Comparison of ENCODE assay signal across 25 mouse cellular contexts in the genomic region with DNA sequence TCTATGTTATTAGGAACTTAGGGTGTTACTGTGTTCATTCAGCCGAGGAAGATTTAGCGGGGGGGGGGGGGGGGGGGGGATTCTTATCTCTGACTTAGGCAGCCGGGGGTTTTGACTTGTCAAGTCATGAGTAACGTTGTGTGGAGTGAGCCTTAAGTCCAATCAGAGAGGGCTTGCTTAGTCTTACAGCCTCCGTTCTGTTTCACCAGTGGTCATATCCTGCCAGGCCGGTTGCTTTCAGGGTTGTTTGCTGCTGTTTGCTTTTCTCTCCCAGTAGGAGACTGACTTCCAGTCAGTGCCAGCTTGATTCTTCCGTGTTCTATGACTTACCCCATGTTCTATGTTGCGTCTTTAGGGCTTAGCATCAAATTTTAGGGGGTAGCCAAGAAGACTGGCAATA. TPM values are rescaled to one million over a fixed set of nuclear protein-coding genes. Genes with fewer than 3 reads are reported as not detected.
DNase-seq lines count a peak whose midpoint lies in the region; ATAC-seq and TF ChIP-seq lines count a peak whose summit lies in the region.
"Had no signal": no experiment of that assay in that cellular context is flagged by ENCODE, and none has a peak within 500 bp of the region (broad histone marks: within the 10 kb centered on the region; RNA-seq: fewer than 3 reads in every experiment).

No protein-coding gene starts in this region.

- DNase-seq in kidney, adult 2 months = peak; percentile 27
- DNase-seq in kidney, adult 8-10 months = no peak
- peak; percentile 53 for DNase-seq in G1E (ENCODE audit: low spot score)
- peak; percentile 75 for DNase-seq in liver, adult 2 months (ENCODE audit: extremely low read depth, low read depth, low spot score)
- no peak for DNase-seq in liver, postnatal 0 days
- DNase-seq in frontal cortex, postnatal 10 days (ENCODE audit: low spot score in 2 of 2) = no peak
- DNase-seq in spleen, postnatal 4 days (ENCODE audit: low spot score in 2 of 2) = no peak
- DNase-seq in midbrain, embryonic 14.5 days = no peak
- DNase-seq: adrenal gland, adult 8-10 months; cerebellum, adult 11-12 months; forebrain, postnatal 0 days; gastrocnemius, adult 2 months; kidney, adult 11 months; layer of hippocampus, adult 9-11 months; lung, postnatal 10 days; right cerebral cortex, postnatal 4 days; thymus, postnatal 14 days had no signal

- H3K4me3 ChIP-seq in kidney, adult 2 months (ENCODE audit: insufficient read depth, low read depth, low read length) = no peak overlapping the region
- H3K4me3 ChIP-seq in G1E (ENCODE audit: low read depth, low read length) = no peak overlapping the region
- H3K4me3 ChIP-seq in liver, adult 2 months (ENCODE audit: insufficient read depth, low read depth, low read length) = no peak overlapping the region
- no peak overlapping the region for H3K4me3 ChIP-seq in liver, postnatal 0 days (ENCODE audit: low read depth, low read length)
- no peak overlapping the region for H3K4me3 ChIP-seq in midbrain, embryonic 14.5 days (replicated peaks; ENCODE audit: low read depth, low read length)
- H3K4me3 ChIP-seq: embryonic facial prominence, embryonic 12.5 days; gastrocnemius, adult 2 months; heart, embryonic 10.5 days; hindbrain, embryonic 10.5 days; left cerebral cortex, adult 2 months had no signal

- WGBS in kidney, adult 2 months = 36% methylated on average over 8 of the region's 8 CpGs
- WGBS in liver, adult 2 months = 14% methylated on average over 8 of the region's 8 CpGs
- 40% methylated on average over 8 of the region's 8 CpGs for WGBS in liver, postnatal 0 days (ENCODE audit: insufficient replicate concordance)
- WGBS in midbrain, embryonic 14.5 days = 74% methylated on average over 8 of the region's 8 CpGs

- H3K9ac ChIP-seq in liver, adult 2 months (ENCODE audit: low read depth, low read length) = no peak overlapping the region
- no peak overlapping the region; the same call in 1 of the 2 replicates for H3K9ac ChIP-seq in liver, postnatal 0 days (replicated peaks)
- H3K9ac ChIP-seq in midbrain, embryonic 14.5 days (replicated peaks; ENCODE audit: low read length) = no peak overlapping the region
- H3K9ac ChIP-seq: embryonic facial prominence, embryonic 12.5 days; forebrain, postnatal 0 days had no signal

- H3K4me1 ChIP-seq in kidney, adult 2 months (ENCODE audit: control insufficient read depth, insufficient read depth, low read length) = peaks cover 49% of the 10 kb centered on the region
- peaks cover 30% of the 10 kb centered on the region for H3K4me1 ChIP-seq in G1E (ENCODE audit: insufficient read depth, low read depth, low read length)
- H3K4me1 ChIP-seq in liver, adult 2 months (ENCODE audit: control insufficient read depth, insufficient read depth, low read length) = peaks cover 45% of the 10 kb centered on the region
- peaks cover 22% of the 10 kb centered on the region for H3K4me1 ChIP-seq in liver, postnatal 0 days (ENCODE audit: insufficient read depth)
- H3K4me1 ChIP-seq in midbrain, embryonic 14.5 days (ENCODE audit: control insufficient read depth, insufficient read depth, low read length) = peaks cover 13% of the 10 kb centered on the region

- peaks cover 56% of the 10 kb centered on the region for H3K79me2 ChIP-seq in liver, adult 2 months (ENCODE audit: control insufficient read depth, insufficient read depth, low read length)

- no peak for TF ChIP-seq CTCF in kidney, adult 2 months (conservative IDR thresholded peaks at IDR 0.05; ENCODE audit: insufficient read depth, insufficient read length, low read depth, low read length)
- no peak for TF ChIP-seq CTCF in G1E (IDR thresholded peaks at IDR 0.05; ENCODE audit: low read depth, low read length)
- TF ChIP-seq CTCF in liver, adult 2 months (IDR thresholded peaks at IDR 0.05; ENCODE audit: low read depth, low read length) = no peak
- TF ChIP-seq CTCF in liver, postnatal 0 days (IDR thresholded peaks at IDR 0.05; ENCODE audit: low read depth) = no peak

- H3K36me3 ChIP-seq in kidney, adult 2 months (ENCODE audit: control insufficient read depth, insufficient read depth, low read length) = peaks cover 6% of the 10 kb centered on the region
- H3K36me3 ChIP-seq in G1E (replicated peaks) = no peaks in the 10 kb centered on the region
- H3K36me3 ChIP-seq in liver, adult 2 months (ENCODE audit: control insufficient read depth, insufficient read depth, low read length) = peaks cover 14% of the 10 kb centered on the region
- H3K36me3 ChIP-seq in liver, postnatal 0 days (replicated peaks; ENCODE audit: insufficient read depth, low read length) = peaks cover 11% of the 10 kb centered on the region; the same call in 1 of the 2 replicates
- H3K36me3 ChIP-seq in midbrain, embryonic 14.5 days (ENCODE audit: control insufficient read depth, insufficient read depth, low read length) = peaks cover 23% of the 10 kb centered on the region

- TF ChIP-seq POLR2A in kidney, adult 2 months (IDR thresholded peaks at IDR 0.05; ENCODE audit: low read depth, low read length) = no peak
- no peak for TF ChIP-seq POLR2A in liver, adult 2 months (IDR thresholded peaks at IDR 0.05; ENCODE audit: extremely low read depth, insufficient read depth, low read length)

- no peak overlapping the region for H3K27ac ChIP-seq in kidney, adult 2 months (ENCODE audit: insufficient read depth, low read depth, low read length)
- no peak overlapping the region for H3K27ac ChIP-seq in liver, adult 2 months (replicated peaks; ENCODE audit: insufficient read depth, low read depth, low read length)
- H3K27ac ChIP-seq in liver, postnatal 0 days (ENCODE audit: low read depth) = no peak overlapping the region; the same call in 1 of the 2 replicates
- no peak overlapping the region for H3K27ac ChIP-seq in midbrain, embryonic 14.5 days (replicated peaks; ENCODE audit: low read depth, low read length)
- H3K27ac ChIP-seq: embryonic facial prominence, embryonic 12.5 days; gastrocnemius, adult 2 months; heart, embryonic 10.5 days; hindbrain, embryonic 10.5 days; hindbrain, postnatal 0 days; kidney, postnatal 0 days; left cerebral cortex, adult 2 months had no signal

- no peak for TF ChIP-seq EP300 in liver, postnatal 0 days (IDR thresholded peaks at IDR 0.05; ENCODE audit: low read depth)

- 0 out of 2 replicates have a peak overlapping the region, but pooled peaks have one; percentile 22 for H3K4me2 ChIP-seq in liver, postnatal 0 days (ENCODE audit: low read depth, low read length)
- H3K4me2 ChIP-seq in midbrain, embryonic 14.5 days (ENCODE audit: low read length) = no peak overlapping the region
- H3K4me2 ChIP-seq: embryonic facial prominence, embryonic 12.5 days had no signal

- peak; percentile 90 for ATAC-seq in G1E (ENCODE audit: extremely low read depth, insufficient number of reproducible peaks, low FRiP score, poor library complexity, severe bottlenecking)
- ATAC-seq in liver, postnatal 0 days = no peak
- no peak for ATAC-seq in midbrain, embryonic 14.5 days (ENCODE audit: low FRiP score, low TSS enrichment)
- ATAC-seq: CD4-positive, CD25-positive, alpha-beta regulatory T cell, adult 4 months; forebrain, postnatal 0 days; hindbrain, postnatal 0 days; midbrain, embryonic 16.5 days had no signal

- H3K27me3 ChIP-seq in kidney, adult 2 months (replicated peaks; ENCODE audit: control insufficient read depth, insufficient read depth, low read length) = no peaks in the 10 kb centered on the region
- no peaks in the 10 kb centered on the region; the same call in 1 of the 2 replicates for H3K27me3 ChIP-seq in G1E (ENCODE audit: insufficient read depth, low read length)
- H3K27me3 ChIP-seq in liver, adult 2 months (ENCODE audit: control insufficient read depth, insufficient read depth, low read length) = no peaks in the 10 kb centered on the region
- H3K27me3 ChIP-seq in liver, postnatal 0 days (ENCODE audit: insufficient read depth, low read length) = no peaks in the 10 kb centered on the region
- H3K27me3 ChIP-seq in midbrain, embryonic 14.5 days (ENCODE audit: control insufficient read depth, insufficient read depth, low read length) = no peaks in the 10 kb centered on the region
- H3K27me3 ChIP-seq: embryonic facial prominence, embryonic 12.5 days had no signal

- no peaks in the 10 kb centered on the region for H3K9me3 ChIP-seq in G1E (replicated peaks)
- H3K9me3 ChIP-seq in liver, postnatal 0 days (ENCODE audit: low read length) = no peaks in the 10 kb centered on the region
- H3K9me3 ChIP-seq in midbrain, embryonic 14.5 days (ENCODE audit: control insufficient read depth, low read length) = no peaks in the 10 kb centered on the region
- H3K9me3 ChIP-seq: embryonic facial prominence, embryonic 12.5 days; heart, embryonic 10.5 days had no signal

RNA-seq across cellular contexts. Expression of a gene that starts 20.2 kb away (rescaled TPM):
- 253 and 268 TPM in 2 replicates for polyA plus RNA-seq in kidney, adult 2 months (2012; rRNA removed)
- total RNA-seq in G1E (2014; fragmentation: Nextera tagmentation) = not detected in 2 replicates
- total RNA-seq in G1E (2017) = 0.33 TPM in 1 of 2 replicates, not detected in the other
- polyA plus RNA-seq in G1E (2012) = not detected in 2 replicates
- 146 and 163 TPM in 2 replicates for total RNA-seq in liver, adult 2 months (2014; rRNA removed)
- polyA plus RNA-seq in liver, adult 2 months (2012; rRNA removed) = 92.4 and 116 TPM in 2 replicates
- polyA plus RNA-seq in liver, postnatal 0 days (2015; fragmentation: Nextera tagmentation; extraction: Ambion mirVana) = 128 and 143 TPM in 2 replicates
- 417 and 560 TPM in 2 replicates for polyA plus RNA-seq in midbrain, embryonic 14.5 days (2014; fragmentation: Nextera tagmentation; extraction: Ambion mirVana)

Comparison
In these comparisons a context has a peak if more than half of its experiments do, and no peak if none do; other contexts are left out.
1. DNase-seq: peak in kidney, adult 2 months (single experiment), G1E (single experiment) and liver, adult 2 months (single experiment); none in kidney, adult 8-10 months (0 of 2), liver, postnatal 0 days (single experiment), frontal cortex, postnatal 10 days (0 of 2), spleen, postnatal 4 days (0 of 2) and midbrain, embryonic 14.5 days (single experiment).
2. RNA of a gene that starts 20.2 kb away (polyA plus RNA-seq): 417 to 560 TPM in midbrain, embryonic 14.5 days, 253 to 268 TPM in kidney, adult 2 months, 128 to 143 TPM in liver, postnatal 0 days and 92.4 to 116 TPM in liver, adult 2 months; not detected in G1E; every median in the first group is over 10 times any median in the second.